Mouse (Mus musculus): ENCODE data around the gene Sult1a1.

Gene Sult1a1

GRCm38 (mm10) chr7:126696303-126696702 lies 20.1 kb upstream of the Sult1a1 start:
- DNase-seq, result peak; percentile 91

- peak; percentile 99 for DNase-seq
Observed at GRCm38 (mm10) chr7:126695631-126696207, 19.5 kb upstream of the Sult1a1 start, which contains the start of gene Slx1b. Gene Slx1b (minus strand): TSS chr7:126695784.

- peak; percentile 98 for DNase-seq
Observed at GRCm38 (mm10) chr7:126695210-126695611, 19.0 kb upstream of the Sult1a1 start, which contains the start of gene Bola2. Gene Bola2 (plus strand): TSS chr7:126695401.

GRCm38 (mm10) chr7:126694441-126695051 lies 18.3 kb upstream of the Sult1a1 start:
- peak; percentile 92 for DNase-seq

- DNase-seq, result peak; percentile 90
Observed at GRCm38 (mm10) chr7:126693781-126694180, 17.5 kb upstream of the Sult1a1 start.

GRCm38 (mm10) chr7:126693256-126693655 lies 17.0 kb upstream of the Sult1a1 start:
- DNase-seq, result peak; percentile 94

- DNase-seq, result peak; percentile 92
Observed at GRCm38 (mm10) chr7:126692426-126692825, 16.2 kb upstream of the Sult1a1 start.

- DNase-seq, result peak; percentile 92
Observed at GRCm38 (mm10) chr7:126691676-126692075, 15.4 kb upstream of the Sult1a1 start.

- peak; percentile 88 for DNase-seq
Observed at GRCm38 (mm10) chr7:126690737-126691136, 14.5 kb upstream of the Sult1a1 start.

GRCm38 (mm10) chr7:126689021-126689420 lies 12.8 kb upstream of the Sult1a1 start:
- peak; percentile 86 for DNase-seq

- peak; percentile 74 for DNase-seq
Observed at GRCm38 (mm10) chr7:126688156-126688555, 11.9 kb upstream of the Sult1a1 start.

- DNase-seq, result no peak
Observed at GRCm38 (mm10) chr7:126681221-126681620, 5.0 kb upstream of the Sult1a1 start.

GRCm38 (mm10) chr7:126679683-126680082 lies 3.5 kb upstream of the Sult1a1 start:
- peak; percentile 85 for DNase-seq

GRCm38 (mm10) chr7:126678545-126679341 lies 2.5 kb upstream of the Sult1a1 start:
- peak; percentile 86 for DNase-seq

GRCm38 (mm10) chr7:126676631-126677220 lies 494 bp upstream of the Sult1a1 start:
- peak; percentile 93 for DNase-seq

- DNase-seq, result peak; percentile 93
Observed at GRCm38 (mm10) chr7:126675104-126675503, 1.1 kb downstream of the Sult1a1 start.

GRCm38 (mm10) chr7:126672111-126672510 lies 4.1 kb downstream of the Sult1a1 start:
- peak; percentile 92 for DNase-seq

- DNase-seq, result no peak
Observed at GRCm38 (mm10) chr7:126670152-126670551, 6.1 kb downstream of the Sult1a1 start.

GRCm38 (mm10) chr7:126668452-126668851 lies 7.8 kb downstream of the Sult1a1 start:
- DNase-seq, result peak; percentile 93

- DNase-seq, result peak; percentile 80
Observed at GRCm38 (mm10) chr7:126667495-126668090, 8.6 kb downstream of the Sult1a1 start.

- DNase-seq, result no peak
Observed at GRCm38 (mm10) chr7:126665269-126665668, 11.0 kb downstream of the Sult1a1 start.

GRCm38 (mm10) chr7:126663646-126664045 lies 12.6 kb downstream of the Sult1a1 start:
- no peak for DNase-seq

- DNase-seq, result no peak
Observed at GRCm38 (mm10) chr7:126659771-126660170, 16.5 kb downstream of the Sult1a1 start.
